Mouse (Mus musculus): ENCODE measurements around the gene Zic5.

The Zic5 gene

GRCm38 (mm10) chr14:122464763-122465741, at the start of gene Zic5:
TSS of gene Zic5 (minus strand) at chr14:122465677.
- in situ Hi-C loops (cut with MseI, MboI), result no loop called here

GRCm38 (mm10) chr14:122513511-122514036, 48.1 kb upstream of the Zic5 start:
- in situ Hi-C loops (cut with MseI, MboI), result no loop called here

- in situ Hi-C loops (cut with MseI, MboI), result no loop called here
Measured at GRCm38 (mm10) chr14:122511519-122511918, 46.0 kb upstream of the Zic5 start.

GRCm38 (mm10) chr14:122509058-122509457, 43.6 kb upstream of the Zic5 start:
- in situ Hi-C loops (cut with MseI, MboI), result no loop called here

GRCm38 (mm10) chr14:122492015-122492414, 26.5 kb upstream of the Zic5 start:
- in situ Hi-C loops (cut with MseI, MboI), result no loop called here

GRCm38 (mm10) chr14:122491521-122491920, 26.0 kb upstream of the Zic5 start:
- in situ Hi-C loops (cut with MseI, MboI), result no loop called here

- in situ Hi-C loops (cut with MseI, MboI), result no loop called here
Measured at GRCm38 (mm10) chr14:122490441-122491328, 25.2 kb upstream of the Zic5 start, which contains the start of gene Gm10837. TSS of gene Gm10837 (plus strand) at chr14:122490586.

- in situ Hi-C loops (cut with MseI, MboI), result no loop called here
Measured at GRCm38 (mm10) chr14:122489686-122490414, 24.4 kb upstream of the Zic5 start.

GRCm38 (mm10) chr14:122489041-122489440, 23.6 kb upstream of the Zic5 start:
- in situ Hi-C loops (cut with MseI, MboI), result no loop called here

GRCm38 (mm10) chr14:122487366-122487765, 21.9 kb upstream of the Zic5 start:
- in situ Hi-C loops (cut with MseI, MboI), result no loop called here

- in situ Hi-C loops (cut with MseI, MboI), result no loop called here
Measured at GRCm38 (mm10) chr14:122486611-122487010, 21.1 kb upstream of the Zic5 start.

GRCm38 (mm10) chr14:122485635-122486181, 20.2 kb upstream of the Zic5 start:
- in situ Hi-C loops (cut with MseI, MboI), result no loop called here

GRCm38 (mm10) chr14:122484844-122485551, 19.5 kb upstream of the Zic5 start:
- in situ Hi-C loops (cut with MseI, MboI), result no loop called here

GRCm38 (mm10) chr14:122484458-122484843, 19.0 kb upstream of the Zic5 start:
- in situ Hi-C loops (cut with MseI, MboI), result no loop called here

GRCm38 (mm10) chr14:122483556-122484421, 18.3 kb upstream of the Zic5 start:
- in situ Hi-C loops (cut with MseI, MboI), result no loop called here

- in situ Hi-C loops (cut with MseI, MboI), result no loop called here
Measured at GRCm38 (mm10) chr14:122483024-122483385, 17.5 kb upstream of the Zic5 start.

- in situ Hi-C loops (cut with MseI, MboI), result no loop called here
Measured at GRCm38 (mm10) chr14:122482081-122483023, 16.9 kb upstream of the Zic5 start.

- in situ Hi-C loops (cut with MseI, MboI), result no loop called here
Measured at GRCm38 (mm10) chr14:122481181-122481580, 15.7 kb upstream of the Zic5 start.

All from mouse trophoblast stem cell (cell line).